Mouse (Mus musculus) Muller cell, postnatal 12 days (primary cell): ENCODE measurements around the gene Krtap1-5.

Experiments used
- DNase-seq: peaks from one replicate; pipeline ENCODE4 v3.0.0-alpha.2; 2015; ENCODE audit errors: inconsistent ontology term

Krtap1-5 gene

GRCm38 (mm10) chr11:99547892-99548291, 32.9 kb downstream of the Krtap1-5 start:
- no peak for DNase-seq

DNA sequence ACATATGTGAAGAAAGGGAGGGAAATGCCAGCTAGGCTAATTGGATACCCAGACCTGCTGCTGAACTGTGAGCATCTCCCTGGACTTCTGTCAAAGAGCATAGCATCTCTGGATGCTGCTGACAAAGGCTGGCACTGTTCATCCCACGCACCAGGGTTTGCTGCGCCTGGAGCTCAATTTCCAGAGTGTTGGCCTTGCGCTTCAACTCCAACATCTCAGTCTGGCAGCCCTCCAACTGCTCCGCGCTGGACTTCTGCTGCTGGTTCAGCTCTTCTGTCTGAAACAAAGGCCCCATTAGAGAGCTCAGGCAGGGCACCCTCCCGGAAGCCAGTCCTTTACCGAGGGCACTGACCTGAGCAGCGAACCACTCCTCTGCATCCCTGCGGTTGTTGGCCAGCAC, 41.1 kb downstream of the Krtap1-5 start:
- peak; percentile 96 for DNase-seq
